Mouse (Mus musculus) lung, embryonic 15.5 days (tissue): Measurements from ENCODE around the gene Cts8. TPM values are rescaled to one million over a fixed set of nuclear protein-coding genes. Genes with fewer than 3 reads are reported as not detected.

ENCODE experiments used
- ATAC-seq: fragments of 200-750 bp; cut with Nextera tagmentation; 2 replicates; pipeline ENCODE4 v1.8.0; 2017; ENCODE audit warnings: moderate number of reproducible peaks, borderline replicate concordance; ENCODE audit not compliant: low FRiP score, low TSS enrichment; ENCODE audit errors: extremely low read depth
- H3K27ac ChIP-seq: fragments of 300-500 bp; sonication (generic); 2 replicates; pipeline ENCODE4 v1.5.1; 2015; ENCODE audit warnings: moderate library complexity, mild to moderate bottlenecking, inconsistent platforms
- H3K27me3 ChIP-seq: fragments of 300-500 bp; sonication (generic); 2 replicates; pipeline ENCODE4 v1.6.1; 2015; ENCODE audit warnings: inconsistent platforms
- H3K36me3 ChIP-seq: fragments of 300-500 bp; sonication (generic); 2 replicates; pipeline ENCODE4 v1.6.1; 2015; ENCODE audit warnings: inconsistent platforms
- H3K4me1 ChIP-seq: fragments of 300-500 bp; sonication (generic); 2 replicates; pipeline ENCODE4 v1.6.1; 2015; ENCODE audit warnings: inconsistent platforms
- H3K4me2 ChIP-seq: fragments of 300-500 bp; sonication (generic); 2 replicates; pipeline ENCODE4 v1.6.1; 2015; ENCODE audit warnings: inconsistent platforms, mild to moderate bottlenecking, moderate library complexity
- H3K4me3 ChIP-seq: fragments of 300-500 bp; sonication (generic); 2 replicates; pipeline ENCODE4 v1.5.1; 2015; ENCODE audit warnings: mild to moderate bottlenecking, inconsistent platforms
- H3K9ac ChIP-seq: fragments of 300-500 bp; sonication (generic); 2 replicates; pipeline ENCODE4 v1.6.1; 2015; ENCODE audit warnings: inconsistent platforms
- H3K9me3 ChIP-seq: fragments of 300-500 bp; sonication (generic); 2 replicates; pipeline ENCODE4 v1.6.1; 2016; ENCODE audit warnings: inconsistent platforms
- WGBS: fragments of 180-500 bp; shearing (Covaris S2); methylation state at CpG from one replicate; pipeline ENCODE4 v1.1.7; 2015; 5-methylcytosine and 5-hydroxymethylcytosine counted together
- polyA plus RNA-seq: library from polyadenylated mRNA; unstranded; fragments of >200 nt; fragmentation: Nextera tagmentation; extraction: Ambion mirVana; gene quantifications from 2 replicates; pipeline ENCODE4 v1.2.1, GENCODE M21; 2015

Cts8 gene
- not detected in 2 replicates for polyA plus RNA-seq

DNA sequence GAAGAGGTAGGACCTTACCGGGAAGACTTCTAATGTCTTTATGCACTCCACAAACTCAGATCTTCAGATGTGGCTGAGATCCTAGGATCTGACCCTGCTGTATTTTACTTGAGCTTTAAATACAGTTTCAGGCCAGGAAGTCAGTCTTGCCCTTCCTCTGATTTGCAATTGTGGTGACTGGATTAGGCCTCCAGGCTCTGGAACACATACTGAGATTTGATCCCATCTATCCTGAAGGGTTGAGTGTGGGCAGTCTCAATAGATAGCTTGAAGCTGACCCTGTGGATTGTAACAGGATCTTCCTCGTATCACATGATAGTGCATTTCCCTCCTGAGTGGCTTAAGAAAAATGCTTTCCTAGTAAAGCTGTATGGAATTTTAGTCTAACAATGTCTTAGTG lies at the start of gene Cts8:
Gene Cts8 (minus strand): TSS at position 101 of the 400 bp plus-strand sequence.
- H3K9me3 ChIP-seq, result no peaks in the 10 kb centered on the region
- H3K4me3 ChIP-seq, result no peak within 1 kb of the TSS
- no peaks in the 10 kb centered on the region for H3K4me1 ChIP-seq
- ATAC-seq, result no peak
- H3K9ac ChIP-seq, result no peak within 1 kb of the TSS
- H3K27me3 ChIP-seq, result no peaks in the 10 kb centered on the region
- no peak within 1 kb of the TSS for H3K27ac ChIP-seq
- no peak within 1 kb of the TSS for H3K4me2 ChIP-seq
- no peaks in the 10 kb centered on the region for H3K36me3 ChIP-seq
- 73% methylated on average over 2 of the region's 2 CpGs for WGBS

DNA sequence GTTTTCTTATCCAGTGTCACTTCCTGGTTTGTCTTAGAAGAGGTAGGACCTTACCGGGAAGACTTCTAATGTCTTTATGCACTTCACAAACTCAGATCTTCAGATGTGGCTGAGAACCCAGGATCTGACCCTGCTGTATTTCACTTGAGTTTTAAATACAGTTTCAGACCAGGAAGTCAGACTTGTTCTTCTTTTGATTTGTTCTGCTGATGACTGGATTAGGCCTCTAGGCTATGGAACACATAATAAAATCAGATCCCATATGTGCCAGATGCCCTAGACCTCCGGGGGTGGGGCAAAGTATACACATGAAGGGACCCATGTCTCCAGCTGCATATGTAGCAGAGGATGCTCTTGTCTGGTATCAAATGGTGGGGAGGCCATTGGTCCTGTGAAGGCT lies 33.6 kb upstream of the Cts8 start, which contains the start of gene Gm49398:
Gene Gm49398 (minus strand): TSS at position 101 of the 400 bp plus-strand sequence.
- Histone ChIP-seq H3K9me3 (no peaks in the 10 kb centered on the region), H3K4me2 (no peak within 1 kb of the TSS), H3K36me3 (no peaks in the 10 kb centered on the region), H3K27ac (no peak within 1 kb of the TSS), H3K4me1 (no peaks in the 10 kb centered on the region), H3K4me3 (no peak within 1 kb of the TSS), H3K9ac (no peak within 1 kb of the TSS), H3K27me3 (no peaks in the 10 kb centered on the region)
- no peak for ATAC-seq
- 83% methylated on average over 2 of the region's 2 CpGs for WGBS

DNA sequence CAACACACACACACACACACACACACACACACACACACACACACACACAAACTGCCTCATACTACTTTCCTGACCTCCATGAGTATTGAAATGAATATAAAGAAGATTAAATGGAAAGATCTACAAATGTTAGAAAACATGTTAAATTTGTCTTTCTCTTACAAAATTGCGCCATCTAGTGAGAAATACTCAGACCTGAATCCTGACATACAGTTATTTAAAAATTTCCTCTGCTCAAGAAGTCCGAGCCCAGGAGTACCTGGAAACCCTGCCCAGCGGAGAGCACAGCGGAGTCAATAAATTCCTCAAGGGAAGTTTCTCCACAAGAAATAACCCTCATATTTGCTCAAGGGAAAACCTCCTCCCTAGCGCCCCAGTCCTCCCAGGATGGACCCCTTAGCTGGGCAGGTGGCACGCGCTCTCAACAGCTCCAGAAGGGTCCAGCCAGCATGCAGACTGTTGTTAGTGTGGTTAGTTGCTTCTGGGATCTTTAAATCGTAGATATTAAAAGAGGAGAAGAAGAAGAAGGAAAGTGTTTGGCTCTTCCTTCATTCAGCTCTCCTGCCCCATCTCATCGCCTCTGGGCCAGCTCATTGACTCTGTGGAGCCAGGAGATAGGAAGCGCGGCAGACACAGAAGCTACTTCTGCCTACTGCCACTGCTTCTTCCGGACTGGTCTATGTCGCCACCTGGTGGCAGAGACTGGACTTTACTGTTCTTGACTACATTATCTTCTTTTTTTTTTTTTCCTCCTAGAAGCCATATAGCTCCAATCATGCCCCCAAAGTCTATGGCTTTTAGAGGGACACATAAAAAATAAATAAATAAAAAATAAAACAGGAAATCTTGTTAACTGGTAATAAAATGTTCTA lies 13.8 kb downstream of the Cts8 start:
- Histone ChIP-seq H3K9me3 (no peaks in the 10 kb centered on the region), H3K36me3 (no peaks in the 10 kb centered on the region), H3K9ac (no peak overlapping the region), H3K4me2 (no peak overlapping the region), H3K27me3 (no peaks in the 10 kb centered on the region), H3K27ac (no peak overlapping the region), H3K4me1 (no peaks in the 10 kb centered on the region), H3K4me3 (no peak overlapping the region)
- 52% methylated on average over 13 of the region's 13 CpGs for WGBS
- no peak for ATAC-seq

DNA sequence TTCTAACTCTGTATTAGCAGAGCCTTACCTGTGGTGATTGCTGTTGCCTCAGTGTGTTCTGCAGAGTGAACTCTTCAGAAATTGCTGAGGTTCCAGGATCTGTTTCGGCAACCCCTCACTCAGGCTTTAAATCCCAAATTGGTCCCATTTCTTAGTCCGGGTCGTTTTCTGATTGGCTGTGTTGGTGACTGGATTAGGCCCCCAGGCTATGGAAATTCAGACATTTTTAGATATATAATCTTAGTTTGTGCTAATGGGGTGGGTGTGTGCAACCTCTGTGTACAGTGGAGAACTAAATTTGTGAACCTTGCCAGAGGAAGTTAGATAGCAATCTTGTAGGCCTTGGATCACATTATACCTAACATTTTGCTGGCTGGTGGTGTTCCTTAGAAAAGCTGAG lies 51.8 kb downstream of the Cts8 start, which contains the start of gene Cts6:
Gene Cts6 (minus strand): TSS at position 101 of the 400 bp plus-strand sequence.
- Histone ChIP-seq H3K36me3 (no peaks in the 10 kb centered on the region), H3K27ac (no peak within 1 kb of the TSS), H3K9ac (no peak within 1 kb of the TSS), H3K4me3 (no peak within 1 kb of the TSS), H3K27me3 (no peaks in the 10 kb centered on the region), H3K9me3 (no peaks in the 10 kb centered on the region; the same call in 1 of the 2 replicates), H3K4me2 (no peak within 1 kb of the TSS), H3K4me1 (no peaks in the 10 kb centered on the region)
- WGBS, result 83% methylated on average over 3 of the region's 3 CpGs
- no peak for ATAC-seq

Other genes with a start within 250 kb of the Cts8 start
- gene Ctsj, start 249.4 kb downstream of the Cts8 start, polyA plus RNA-seq, result not detected in 2 replicates
- gene Ctsq, start 214.7 kb downstream of the Cts8 start, polyA plus RNA-seq, result not detected in 2 replicates
- gene Ctsr, start 91.1 kb downstream of the Cts8 start, polyA plus RNA-seq, result not detected in 2 replicates
- not detected in 2 replicates for gene Cts6, start 51.9 kb downstream of the Cts8 start, polyA plus RNA-seq
- not detected in 2 replicates for gene Gm49398, start 33.5 kb upstream of the Cts8 start, polyA plus RNA-seq
- gene Cts7, start 102.8 kb upstream of the Cts8 start, polyA plus RNA-seq, result not detected in 2 replicates